Mouse (Mus musculus): ENCODE measurements at regions not wholly inside any gene's neighbourhood (a gene's known extent, or its start where the extent isn't known, plus 50 kb on each side); places are given as distances from the start of the nearest gene placed in this dataset.

DNA sequence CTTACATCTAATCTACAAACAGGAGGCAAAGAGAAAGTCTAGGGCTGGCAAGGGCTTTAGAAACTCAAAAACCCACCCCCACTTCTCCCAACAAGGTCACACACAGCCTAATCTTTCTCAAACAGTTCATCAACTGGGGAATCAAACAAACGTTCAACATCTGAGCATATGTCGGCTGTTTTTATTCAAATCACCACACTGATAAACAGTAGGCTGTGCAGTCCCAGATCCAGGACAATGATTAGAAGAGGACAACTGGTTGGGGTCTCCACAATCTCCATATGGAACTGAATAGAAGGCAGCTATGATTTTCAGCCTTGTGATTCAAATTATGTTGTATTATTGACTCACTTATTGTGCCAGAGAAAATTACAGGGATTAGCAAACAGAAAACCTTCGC is 193.1 kb upstream of the Clnk start:
- TF ChIP-seq SMC3 (IDR thresholded peaks at IDR 0.05; ENCODE audit: low read depth, low read length): no peak
- no peak for TF ChIP-seq ELF1 (IDR thresholded peaks at IDR 0.05; ENCODE audit: low read depth, low read length)
- TF ChIP-seq ZC3H11A (IDR thresholded peaks at IDR 0.05; ENCODE audit: low read depth, low read length): no peak
- no peak for TF ChIP-seq RCOR1 (conservative IDR thresholded peaks at IDR 0.05; ENCODE audit: low read depth, low read length)
- TF ChIP-seq MXI1 (IDR thresholded peaks at IDR 0.05; ENCODE audit: low read depth, low read length): no peak
- no peak for TF ChIP-seq CTCF (conservative IDR thresholded peaks at IDR 0.05 in 1 of 2, IDR thresholded peaks at IDR 0.05 in 1 of 2; ENCODE audit: low read depth in 2 of 2, low read length in 2 of 2)
- TF ChIP-seq POLR2A (IDR thresholded peaks at IDR 0.05; ENCODE audit: low read depth, low read length): no peak
- no peak for TF ChIP-seq USF1 (IDR thresholded peaks at IDR 0.05; ENCODE audit: low read depth, low read length)
